Mouse (Mus musculus) layer of hippocampus, postnatal 36 days (tissue): ENCODE measurements around the gene Il1rapl2. TPM values are rescaled to one million over a fixed set of nuclear protein-coding genes. Genes with fewer than 3 reads are reported as not detected.
"Not testable (repeated sequence)": the region's sequence is repeated elsewhere in the genome, so short reads cannot be mapped to it uniquely, and the experiment has no call there.

Experiments used
- DNase-seq, 2 experiments: peaks; one replicate each; pipeline ENCODE4 v3.0.0; 2022
- total RNA-seq, 2 experiments: library from RNA; stranded (reverse); gene quantifications; 2 replicates each; pipeline ENCODE4 v1.2.3; 2021

The Il1rapl2 gene
- total RNA-seq, 2 experiments from 2014 or later = 2.1 to 2.7 TPM

- DNase-seq = no peak
Observed at GRCm38 (mm10) chrX:138209480-138209879, 639.1 kb downstream of the Il1rapl2 start, which contains the start of gene Tex13a. Gene Tex13a, minus strand, starts transcription at chrX:138209580.

DNA sequence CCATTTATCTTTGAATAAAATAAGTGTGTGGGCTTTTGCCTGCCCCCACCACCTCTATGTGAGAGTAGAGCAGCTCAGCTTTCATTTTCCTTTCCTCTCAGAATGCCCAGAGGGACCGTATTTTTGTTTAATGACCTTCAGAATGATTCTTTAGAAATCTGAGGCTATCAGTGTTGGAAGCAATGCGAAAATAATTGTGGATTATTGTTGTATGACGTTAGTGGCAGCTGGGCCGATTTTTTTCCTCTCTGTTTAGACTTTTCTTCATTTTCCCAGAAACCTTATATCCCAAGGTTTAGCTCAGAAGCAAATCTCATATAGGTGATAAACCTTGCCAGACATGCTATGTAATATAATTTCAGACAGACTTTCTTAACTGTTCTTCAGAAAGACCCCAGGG lies 664.2 kb downstream of the Il1rapl2 start:
- no peak for DNase-seq

DNA sequence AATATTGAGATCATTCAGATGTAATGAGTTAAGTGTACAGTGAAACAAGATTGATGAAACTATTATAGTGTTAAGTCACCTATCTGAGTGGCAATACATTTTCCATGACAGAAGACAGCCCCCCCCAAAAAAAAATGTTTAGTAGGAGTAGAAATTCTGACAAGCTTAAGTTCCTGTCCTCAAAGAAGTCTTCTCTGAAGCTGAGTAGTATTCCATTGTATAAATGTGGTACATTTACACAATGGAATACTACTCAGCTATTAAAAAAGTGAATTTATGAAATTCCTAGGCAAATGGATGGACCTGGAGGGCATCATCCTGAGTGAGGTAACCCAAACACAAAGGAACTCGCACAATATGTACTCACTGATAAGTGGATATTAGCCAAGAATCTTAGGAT lies 778.3 kb downstream of the Il1rapl2 start:
- DNase-seq = not testable (repeated sequence)

DNA sequence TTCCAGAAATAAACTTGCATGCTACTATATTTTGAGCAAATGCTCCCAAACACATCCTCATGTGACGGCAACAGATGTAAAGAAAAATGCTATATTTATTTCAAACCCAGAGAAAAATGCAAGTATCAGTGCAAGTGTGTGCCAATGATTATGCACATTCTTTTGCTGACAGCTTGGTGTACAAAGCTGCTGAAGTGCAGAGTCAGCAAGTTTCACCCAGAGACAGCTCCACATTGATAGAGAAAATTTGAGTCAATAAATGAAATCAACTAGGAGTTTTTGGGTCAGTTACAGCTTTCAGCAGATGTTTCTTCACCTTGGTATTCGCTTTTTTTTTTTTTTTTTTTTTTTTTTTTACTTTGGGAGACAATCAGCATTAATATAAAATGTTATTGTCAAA lies 863.4 kb downstream of the Il1rapl2 start:
- no peak for DNase-seq

- no peak for DNase-seq
Observed at GRCm38 (mm10) chrX:138437939-138438338, 867.5 kb downstream of the Il1rapl2 start.

- DNase-seq = no peak
Observed at GRCm38 (mm10) chrX:138449856-138450255, 879.4 kb downstream of the Il1rapl2 start.

DNA sequence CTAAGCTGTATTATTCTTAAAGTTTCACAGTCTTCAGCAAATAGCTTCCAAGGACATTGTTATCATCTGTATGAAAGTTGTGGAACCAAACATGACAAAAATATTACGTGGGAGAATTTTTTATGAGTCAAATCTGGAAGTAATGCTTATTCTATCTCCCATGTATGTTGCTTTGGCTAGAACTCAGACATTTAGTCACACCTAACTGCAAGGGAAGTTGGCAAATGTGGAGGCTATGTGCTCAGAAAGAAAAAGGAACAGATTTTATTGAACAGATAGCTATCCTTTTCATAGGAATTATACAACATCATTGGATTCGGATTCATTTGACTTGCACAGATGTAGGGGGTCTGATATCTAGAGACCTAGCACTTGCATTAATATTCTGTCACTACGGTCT lies 908.1 kb downstream of the Il1rapl2 start:
- no peak for DNase-seq

GRCm38 (mm10) chrX:138500510-138500909 lies 930.1 kb downstream of the Il1rapl2 start:
- no peak for DNase-seq

GRCm38 (mm10) chrX:138505049-138505448 lies 934.6 kb downstream of the Il1rapl2 start:
- DNase-seq = no peak

DNA sequence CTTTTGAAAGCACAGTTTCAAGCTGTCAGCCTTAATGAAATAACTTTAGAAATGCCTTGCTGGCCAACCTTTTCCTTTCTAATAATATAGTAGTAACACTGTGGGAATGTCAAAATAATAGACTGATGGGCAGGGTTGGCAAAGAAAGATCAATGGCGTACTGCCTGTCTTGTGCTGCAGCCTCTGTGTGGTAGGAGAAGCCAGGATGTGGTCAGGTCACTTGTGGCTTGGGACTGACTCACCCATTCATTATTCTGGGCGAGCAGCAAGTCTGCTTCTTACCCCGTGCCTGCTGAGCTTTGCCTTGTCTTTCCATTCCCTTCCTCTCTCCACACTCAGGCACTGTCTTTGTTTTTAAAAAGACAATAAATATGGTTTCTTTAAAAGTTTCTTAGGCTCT lies 1049.7 kb downstream of the Il1rapl2 start:
- DNase-seq = no peak

- no peak for DNase-seq
Observed at GRCm38 (mm10) chrX:138625311-138625710, 1054.9 kb downstream of the Il1rapl2 start.

DNA sequence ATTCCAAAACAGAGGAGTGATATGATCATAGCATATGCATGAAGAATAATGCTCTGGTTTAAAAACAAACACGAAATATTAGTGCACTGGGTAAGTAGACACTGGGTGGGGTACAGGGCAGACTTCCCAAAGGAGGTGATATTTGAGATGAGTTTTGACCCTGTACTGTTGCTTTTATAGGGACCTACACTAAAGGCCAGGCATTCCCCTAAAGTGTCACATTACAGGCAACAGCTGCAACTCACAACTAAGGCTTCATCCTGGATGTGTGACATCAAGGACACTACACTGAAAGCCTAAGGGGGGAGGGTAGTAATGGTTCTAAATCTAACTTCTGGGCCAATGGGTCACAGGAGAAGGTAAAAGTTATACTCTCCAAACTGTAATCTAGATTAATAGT lies 1152.0 kb downstream of the Il1rapl2 start:
- DNase-seq = no peak

GRCm38 (mm10) chrX:138800958-138801357 lies 1230.5 kb downstream of the Il1rapl2 start:
- no peak for DNase-seq

DNA sequence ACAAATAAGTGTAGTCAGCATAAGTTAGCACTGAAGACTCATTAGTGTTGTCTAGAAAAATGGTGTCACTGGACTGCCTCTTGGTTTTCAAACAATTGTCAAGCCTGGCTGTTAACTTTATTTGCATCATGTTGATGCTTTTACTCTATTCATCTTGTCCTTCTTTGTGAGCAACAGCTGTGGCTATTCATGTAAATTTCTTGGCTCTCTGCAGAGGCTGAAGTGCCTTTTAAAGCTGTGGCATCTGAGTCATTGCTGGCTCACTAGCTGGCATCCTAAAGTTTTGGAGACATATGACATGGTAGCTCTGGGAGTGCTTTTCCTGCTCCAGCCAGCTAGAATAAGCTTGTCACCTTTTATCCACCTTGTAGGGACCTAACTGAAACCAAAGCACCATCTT lies 1261.5 kb downstream of the Il1rapl2 start:
- DNase-seq = no peak

- DNase-seq = no peak
Observed at GRCm38 (mm10) chrX:138833894-138834293, 1263.5 kb downstream of the Il1rapl2 start.

DNA sequence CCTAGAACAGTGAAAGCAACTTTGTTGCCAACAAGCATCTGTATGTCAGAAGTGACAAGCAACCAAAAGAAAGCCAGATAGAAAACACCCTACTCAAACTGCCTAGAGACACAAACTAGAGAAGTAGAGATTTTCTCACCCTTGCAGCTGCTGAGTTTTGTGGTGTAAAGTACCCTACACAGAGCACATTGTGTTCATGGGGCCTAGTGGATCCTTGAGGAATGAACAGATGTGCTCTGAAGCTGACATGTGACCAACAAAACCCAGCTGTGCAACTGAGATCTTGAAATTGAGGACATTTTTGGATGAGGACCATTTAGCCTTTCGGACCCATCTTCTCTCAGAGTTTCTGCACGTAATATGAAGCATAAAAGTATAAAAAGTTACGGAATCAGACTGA lies 1268.0 kb downstream of the Il1rapl2 start:
- no peak for DNase-seq
